Mouse (Mus musculus): ENCODE measurements around the gene Gtf2h3. TPM values are rescaled to one million over a fixed set of nuclear protein-coding genes. Genes with fewer than 3 reads are reported as not detected.
"Not testable (repeated sequence)": the region's sequence is repeated elsewhere in the genome, so short reads cannot be mapped to it uniquely, and the experiment has no call there.

Gene Gtf2h3
- total RNA-seq, 2 experiments from 2014 or later = 17.6 to 18.2 TPM

DNA sequence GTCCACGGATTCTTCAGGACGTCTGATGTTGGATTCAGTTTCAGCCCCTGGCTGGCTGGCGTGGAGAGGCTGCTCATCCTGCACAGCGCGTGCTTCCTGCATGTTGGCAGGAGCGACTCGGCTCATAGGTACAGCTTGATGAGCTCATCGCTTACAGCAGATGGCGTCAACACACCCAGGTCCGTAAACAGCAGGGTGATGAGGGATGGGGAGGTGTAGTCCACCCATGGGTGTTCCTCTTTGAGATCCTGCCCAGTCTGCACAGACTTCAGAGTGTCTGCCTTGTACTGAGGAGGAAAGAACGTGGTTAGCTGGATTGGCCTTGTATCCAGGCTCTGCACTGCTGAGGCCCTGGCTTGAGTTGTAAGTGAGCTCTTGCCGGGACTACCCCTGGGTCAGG is 7.9 kb upstream of the Gtf2h3 start:
- DNase-seq = no peak

DNA sequence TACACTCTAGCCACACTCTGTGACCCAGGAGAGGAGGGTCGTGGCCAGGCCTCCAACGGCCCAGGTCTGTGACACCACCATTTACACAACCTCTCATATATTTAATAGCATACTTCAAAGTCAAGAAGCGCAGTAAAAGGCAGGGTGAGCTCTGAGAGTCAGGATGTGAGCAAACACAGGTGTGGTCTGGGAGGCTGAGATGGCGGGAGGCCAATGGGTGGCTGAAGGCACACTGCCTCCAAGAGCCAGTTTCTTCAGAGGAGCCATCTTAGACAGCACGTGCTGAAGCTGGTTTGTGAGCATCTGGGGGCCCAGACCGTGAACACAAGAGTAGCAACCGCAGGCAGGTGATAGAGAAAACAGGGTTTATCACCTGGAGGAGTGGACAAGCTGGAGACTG is 3.5 kb upstream of the Gtf2h3 start:
- no peak for DNase-seq

DNA sequence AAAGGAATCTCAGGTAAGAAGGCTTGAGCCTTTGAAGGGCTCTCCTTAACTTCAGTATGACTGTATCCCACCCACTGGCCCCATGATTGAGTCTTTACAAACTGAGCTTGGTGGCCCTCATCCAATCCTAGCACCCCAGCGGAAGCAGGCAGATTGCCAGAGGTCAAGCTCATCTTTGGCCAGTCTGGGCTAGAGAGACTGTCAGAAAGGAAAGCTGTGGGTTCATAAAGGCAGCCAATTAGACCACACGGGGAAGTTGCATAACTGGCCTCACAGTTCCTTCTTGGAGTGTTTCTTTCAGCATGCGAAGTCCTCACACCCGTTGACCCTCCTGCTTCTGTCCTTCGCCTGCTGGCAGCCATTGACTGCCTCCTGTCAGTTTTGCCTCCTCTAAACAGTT is 3.6 kb downstream of the Gtf2h3 start:
- no peak for DNase-seq

DNA sequence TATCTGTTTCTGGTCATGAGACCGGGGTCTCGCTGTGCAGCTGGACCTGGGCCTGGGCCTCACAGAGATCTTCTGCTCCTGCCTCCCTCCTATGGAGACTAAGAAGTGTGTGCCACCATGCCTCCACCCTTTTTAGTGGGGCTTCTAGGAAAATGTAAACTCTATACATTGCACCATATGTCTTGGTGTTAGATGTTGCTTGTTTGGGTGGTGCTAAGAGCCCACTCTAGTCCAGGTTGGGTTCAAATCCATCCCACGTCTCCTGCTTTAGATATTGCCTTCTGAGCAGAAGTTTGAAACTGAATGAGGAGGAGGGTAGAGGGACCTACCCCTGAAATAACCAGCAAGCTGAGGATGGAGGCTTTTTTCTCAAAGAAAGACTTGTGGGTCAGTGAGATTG is 13.8 kb downstream of the Gtf2h3 start:
- no peak for DNase-seq

DNA sequence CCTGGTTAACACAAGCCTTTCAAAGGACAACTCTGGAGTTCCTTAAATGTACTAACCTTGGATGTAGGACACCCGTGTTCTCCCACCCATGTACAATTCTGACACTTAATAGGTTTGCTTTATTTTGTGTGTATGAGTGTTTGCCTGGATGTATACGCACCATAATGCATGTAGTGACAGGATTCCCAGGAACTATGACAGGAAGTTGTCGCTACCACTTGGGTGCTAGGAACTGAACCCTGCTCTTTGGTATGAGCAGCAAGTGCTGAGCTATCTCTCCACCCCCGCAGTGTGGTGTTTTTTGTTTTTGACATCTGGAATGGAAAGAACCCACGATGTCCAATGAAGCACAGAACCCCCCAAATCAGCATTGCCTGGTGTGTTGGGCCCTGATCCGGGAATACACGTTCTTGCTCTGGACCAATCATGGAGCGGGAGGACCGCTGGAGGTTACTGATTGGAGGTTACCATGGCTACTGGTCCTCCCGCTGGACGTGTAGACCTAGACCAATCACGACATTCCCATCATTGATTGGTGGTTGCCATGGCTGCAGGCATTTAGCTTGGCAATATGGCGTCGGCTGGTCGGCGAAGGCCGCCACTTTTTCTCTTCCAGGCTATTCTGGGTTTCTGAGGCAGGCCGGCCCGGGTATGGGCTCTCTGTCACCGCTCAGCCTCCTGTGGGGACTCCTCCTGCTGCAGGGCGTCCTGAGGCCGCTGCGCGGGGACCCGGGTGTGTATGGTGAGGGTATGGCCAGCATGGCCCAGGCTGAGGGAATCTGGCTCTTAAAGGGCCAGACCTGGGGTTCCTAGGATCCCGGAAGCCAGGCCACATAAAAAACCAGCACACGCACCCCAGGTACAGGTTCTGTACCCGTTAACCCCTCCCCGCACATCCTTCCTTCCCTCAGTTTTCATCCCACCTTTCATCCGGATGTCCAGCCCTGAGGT is 19.6 kb downstream of the Gtf2h3 start:
- DNase-seq = peak; percentile 85

DNA sequence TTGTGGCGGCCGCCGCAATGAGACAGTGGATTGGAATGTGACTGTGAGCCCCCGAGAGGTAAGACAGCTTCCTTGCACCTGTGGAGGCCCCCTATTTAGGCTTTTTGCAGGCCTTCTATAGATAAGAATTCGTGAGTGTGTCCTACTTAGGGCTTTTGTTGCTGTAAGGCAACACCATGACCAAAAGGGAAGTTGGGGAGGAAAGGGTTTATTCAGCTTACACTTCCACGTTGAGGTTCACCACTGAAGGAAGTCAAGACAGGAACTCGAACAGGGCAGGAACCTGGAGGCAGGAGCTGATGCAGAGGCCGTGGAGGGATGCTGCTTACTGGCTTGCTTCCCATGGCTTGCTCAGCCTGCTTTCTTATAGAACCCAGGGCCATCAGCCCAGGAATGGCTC is 20.8 kb downstream of the Gtf2h3 start:
- not testable (repeated sequence) for DNase-seq

DNA sequence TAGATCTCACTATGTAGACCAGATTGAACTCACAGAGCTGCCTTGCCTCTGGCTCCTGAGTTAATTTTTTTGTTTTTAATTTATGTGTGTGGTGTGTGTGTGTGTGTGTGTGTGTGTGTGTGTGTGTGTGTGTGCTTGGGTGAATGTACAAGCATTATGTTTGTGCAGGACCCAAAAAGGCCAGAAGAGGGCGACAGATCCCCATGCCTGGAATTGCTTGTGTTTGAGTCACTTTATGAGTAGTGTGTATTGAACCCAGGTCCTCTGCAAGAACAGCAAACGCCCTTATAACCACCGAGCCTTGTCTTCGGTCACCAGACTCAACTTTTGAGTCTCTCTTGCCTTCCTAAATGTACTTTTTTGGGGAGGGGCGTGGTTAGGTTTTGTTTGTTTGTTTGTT is 23.4 kb downstream of the Gtf2h3 start:
- DNase-seq = peak; percentile 53

DNA sequence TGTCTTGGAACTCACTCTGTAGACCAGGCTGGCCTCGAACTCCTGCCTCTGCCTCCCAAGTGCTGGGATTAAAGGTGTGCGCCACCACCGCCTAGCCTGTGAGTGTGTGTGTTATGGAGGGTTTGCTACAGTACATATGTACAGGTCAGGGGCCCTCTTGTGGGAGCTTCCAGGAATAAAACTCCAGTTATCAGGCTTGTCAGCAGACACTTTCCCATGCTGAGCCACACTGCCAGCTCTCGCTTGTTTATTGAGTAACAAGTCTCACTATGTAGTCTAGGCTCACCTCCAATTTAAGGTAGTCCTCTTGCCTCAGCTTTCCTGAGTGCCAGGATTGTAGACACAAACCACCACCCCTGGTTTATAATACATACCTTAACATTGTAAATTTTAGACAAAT is 25.4 kb downstream of the Gtf2h3 start:
- no peak for DNase-seq

DNA sequence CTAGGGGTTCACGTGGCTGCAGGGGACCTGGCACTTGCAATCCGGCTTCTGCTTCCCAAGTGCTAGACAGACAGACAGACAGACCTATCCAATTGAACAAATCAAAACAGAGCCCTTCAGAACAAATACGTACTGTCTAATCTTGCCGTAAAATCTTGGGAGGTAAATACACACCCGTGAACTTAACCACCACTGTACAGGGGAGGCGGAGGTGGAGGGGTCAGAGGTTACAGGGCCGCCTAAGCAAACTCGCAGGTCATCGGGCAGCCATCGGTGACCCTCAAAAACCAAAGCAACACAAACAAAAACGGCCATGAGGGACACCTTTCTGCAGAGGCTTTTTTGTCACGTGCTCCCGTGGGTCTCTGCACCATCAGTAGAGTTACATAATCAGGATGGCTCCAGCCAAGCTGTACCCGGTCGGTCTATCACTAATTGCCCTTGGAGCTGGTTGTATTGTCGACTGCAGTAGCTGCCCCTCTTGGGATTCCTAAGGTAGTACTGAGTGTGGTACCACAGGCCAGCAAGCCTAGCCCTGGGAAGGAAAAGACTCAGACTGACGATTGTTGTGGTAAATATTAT is 26.2 kb downstream of the Gtf2h3 start:
- no peak for DNase-seq

DNA sequence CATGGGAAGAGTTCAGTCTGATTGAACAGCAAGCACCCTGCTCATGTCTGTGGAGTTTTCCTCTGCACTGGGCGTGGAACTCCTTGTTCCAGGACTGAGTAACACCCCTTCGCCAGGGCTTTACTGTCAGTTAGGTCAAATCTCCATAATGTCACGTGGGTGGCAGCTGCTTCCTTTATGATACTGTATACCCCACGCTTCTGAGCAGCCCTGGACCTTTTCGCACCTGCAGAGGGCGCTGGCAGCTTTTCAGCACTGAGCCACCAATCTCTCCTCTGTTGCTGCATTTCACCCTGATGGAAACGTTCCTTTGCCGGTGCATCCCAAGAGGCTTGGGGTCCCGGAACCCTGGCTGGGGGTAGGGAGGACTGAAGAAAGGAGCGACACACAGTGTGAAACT is 32.0 kb downstream of the Gtf2h3 start:
- DNase-seq = no peak

DNA sequence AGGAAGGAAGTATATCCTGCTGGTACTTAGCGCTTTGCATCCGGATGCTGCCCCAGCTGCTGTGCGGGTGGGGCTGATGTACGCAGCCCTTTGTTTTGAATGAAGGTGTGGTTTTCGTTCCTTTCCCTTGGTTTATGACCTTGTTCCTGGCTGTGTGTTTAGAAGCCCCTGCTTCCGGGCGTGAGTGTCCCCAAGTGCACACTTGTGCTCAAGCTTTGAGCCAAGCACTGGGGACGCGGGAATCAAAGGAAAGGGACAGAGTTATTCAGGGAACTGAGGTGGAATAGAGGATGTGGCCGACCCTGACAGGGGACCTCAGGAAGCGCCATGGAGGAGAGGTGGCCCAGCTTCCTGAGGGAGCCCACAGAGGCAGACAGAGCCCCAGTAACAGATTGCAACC is 35.8 kb downstream of the Gtf2h3 start:
- DNase-seq = no peak

DNA sequence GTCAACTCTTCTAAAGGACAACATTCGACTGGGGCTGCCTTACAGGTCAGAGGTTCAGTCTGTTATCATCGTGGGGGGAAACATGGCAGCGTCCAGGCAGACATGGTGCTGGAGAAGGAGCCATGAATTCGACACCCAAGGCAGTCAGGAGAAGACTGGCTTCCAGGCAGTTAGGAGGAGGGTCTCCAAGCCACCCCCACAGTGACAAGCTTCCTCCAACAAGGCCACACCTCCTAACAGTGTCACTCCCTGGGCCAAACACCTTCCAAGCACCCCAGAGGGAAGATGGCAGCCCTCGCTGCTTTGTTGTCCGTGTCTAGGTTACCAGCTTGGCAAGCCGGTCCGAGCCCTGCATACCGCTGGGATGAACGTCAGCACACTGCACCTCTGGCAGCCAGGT is 39.8 kb downstream of the Gtf2h3 start:
- DNase-seq = no peak

DNA sequence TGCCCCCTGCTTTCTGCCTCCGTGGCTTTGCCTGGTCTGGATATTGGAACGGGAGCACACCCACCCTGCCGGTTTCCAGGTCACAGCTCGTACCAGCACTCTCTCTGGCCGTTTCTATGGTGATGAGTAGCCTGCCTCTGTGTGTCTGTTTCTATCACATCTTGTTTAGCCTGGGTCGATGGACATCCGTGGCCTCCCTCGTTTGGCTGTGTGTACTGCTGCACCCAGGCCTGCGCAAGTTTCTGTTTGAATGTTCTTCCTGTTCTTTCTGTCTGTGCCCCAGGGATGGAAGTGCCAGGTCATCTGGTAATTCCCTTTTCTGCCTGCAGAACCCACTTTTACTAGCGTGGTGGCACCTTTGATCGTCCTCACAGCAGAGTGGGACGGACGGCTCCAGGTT is 42.4 kb downstream of the Gtf2h3 start:
- no peak for DNase-seq

DNA sequence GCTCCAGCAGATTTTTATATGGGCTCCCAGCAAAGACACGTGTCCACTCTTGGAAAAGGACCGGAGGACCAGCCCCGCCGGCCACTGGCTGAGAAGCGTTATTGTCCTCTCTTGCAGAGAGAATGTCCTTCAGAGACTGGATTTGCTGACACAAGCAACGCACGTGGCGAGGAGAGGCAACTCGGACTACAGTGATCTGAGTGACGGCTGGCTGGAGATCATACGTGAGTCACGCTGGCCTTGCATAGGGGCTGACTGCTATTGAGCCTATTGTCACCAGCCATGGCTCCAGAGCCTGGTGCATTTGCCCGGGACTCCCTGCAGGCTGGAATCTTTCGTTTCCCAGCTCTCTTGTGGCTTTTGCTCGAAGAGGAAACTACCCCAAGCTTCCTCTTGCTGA is 44.0 kb downstream of the Gtf2h3 start:
- DNase-seq = no peak

DNA sequence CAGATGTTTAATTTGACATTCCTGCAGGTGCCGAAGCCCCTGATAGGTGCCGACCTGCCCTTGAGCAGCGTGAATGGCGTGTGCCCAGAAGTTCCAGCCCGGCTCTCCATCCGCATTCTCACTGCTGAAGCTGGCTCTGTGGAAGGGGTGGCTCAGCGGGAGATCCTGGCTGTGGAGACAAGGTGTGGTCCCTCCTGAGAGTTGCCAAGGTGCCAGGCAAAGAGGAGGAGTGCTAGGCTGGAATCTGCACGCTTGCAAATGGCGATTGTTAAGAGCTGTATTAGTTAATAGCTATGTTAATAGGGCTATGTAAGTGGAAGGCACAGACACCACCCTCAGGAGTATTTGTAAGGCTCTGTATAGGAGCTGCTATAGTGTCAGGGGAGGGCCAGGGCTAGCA is 45.4 kb downstream of the Gtf2h3 start:
- DNase-seq = no peak

DNA sequence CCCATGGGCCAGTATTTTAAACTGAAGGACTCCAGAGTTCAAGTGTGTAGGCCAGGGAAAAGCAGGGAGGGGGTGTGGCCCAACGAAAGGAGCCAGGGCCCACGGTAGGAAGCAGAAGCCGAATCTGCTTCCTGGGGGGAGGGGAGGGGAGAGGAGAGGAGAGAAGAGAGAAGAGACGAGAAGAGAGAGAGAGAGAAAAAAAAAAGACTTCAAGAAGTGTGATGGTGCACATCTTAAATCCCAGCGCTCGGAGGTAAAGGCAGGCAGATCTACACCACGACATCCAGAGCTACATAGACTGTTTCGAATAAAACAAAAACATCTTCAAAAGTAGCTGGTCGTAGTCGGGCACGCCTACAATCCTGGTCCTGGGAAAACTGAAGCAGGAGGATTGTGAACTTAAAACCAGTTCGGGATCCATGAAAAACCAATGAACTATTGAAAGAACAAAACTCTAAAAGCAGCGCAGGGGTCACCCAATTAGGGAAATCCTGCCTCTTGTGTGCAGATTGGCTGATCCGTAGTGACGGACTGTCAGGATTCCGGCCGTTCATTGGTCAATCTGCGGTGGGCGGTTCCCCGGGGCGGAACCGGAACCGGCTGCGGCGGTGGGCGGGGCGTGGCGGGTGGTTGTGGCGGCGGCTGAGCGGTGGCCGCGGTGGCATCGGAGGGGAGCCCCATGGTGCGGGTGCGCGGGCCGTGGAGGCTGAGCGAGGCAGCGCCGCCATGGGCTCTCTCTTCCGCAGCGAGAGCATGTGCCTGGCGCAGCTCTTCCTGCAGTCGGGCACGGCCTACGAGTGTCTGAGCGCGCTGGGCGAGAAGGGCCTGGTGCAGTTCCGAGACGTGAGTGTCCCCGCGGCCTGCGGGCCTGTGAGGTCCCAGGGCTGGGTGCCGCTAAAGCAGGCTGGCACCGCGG is 49.8 kb downstream of the Gtf2h3 start, which contains the start of gene Atp6v0a2:
Gene Atp6v0a2 (plus strand): TSS at position 129 of the 916 bp plus-strand sequence.
- DNase-seq = peak; percentile 98

DNA sequence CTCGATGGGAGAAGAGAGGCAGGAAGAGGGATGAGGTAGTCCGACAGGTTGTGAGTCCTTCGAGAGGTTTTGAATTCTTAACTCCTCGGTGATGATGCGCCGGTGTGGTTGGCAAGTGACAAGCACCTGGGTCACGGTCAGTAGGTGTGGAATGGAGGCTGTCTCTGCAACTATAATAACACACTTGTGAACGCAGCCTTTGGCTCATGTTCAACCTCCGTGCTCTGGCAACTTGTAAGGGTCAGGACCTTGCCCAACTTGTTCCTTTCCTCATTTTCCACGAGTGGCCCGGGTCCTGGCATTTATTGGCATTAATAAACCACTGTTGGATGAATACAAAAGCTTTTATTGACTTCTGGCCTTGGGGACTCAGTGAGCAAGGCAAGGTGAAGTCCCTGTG is 50.7 kb downstream of the Gtf2h3 start:
- no peak for DNase-seq

DNA sequence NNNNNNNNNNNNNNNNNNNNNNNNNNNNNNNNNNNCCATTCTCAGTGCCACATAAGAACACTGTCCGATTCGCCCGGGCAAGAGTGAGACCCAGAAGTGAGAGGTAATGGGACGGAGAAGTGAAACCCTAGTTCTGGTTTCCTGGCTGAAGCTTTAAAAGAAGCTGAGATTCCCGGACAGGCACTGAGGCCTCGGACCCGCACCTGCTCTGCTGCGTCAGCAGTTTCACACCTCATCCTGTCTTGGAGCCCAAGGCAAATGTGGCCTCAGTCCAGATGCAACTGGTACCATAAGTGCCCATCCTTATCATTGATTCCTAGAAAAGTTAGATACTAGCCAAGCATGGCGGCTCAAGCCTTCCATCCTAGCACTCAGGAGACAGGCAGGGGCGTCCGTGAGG is 52.7 kb downstream of the Gtf2h3 start:
- no peak for DNase-seq

DNA sequence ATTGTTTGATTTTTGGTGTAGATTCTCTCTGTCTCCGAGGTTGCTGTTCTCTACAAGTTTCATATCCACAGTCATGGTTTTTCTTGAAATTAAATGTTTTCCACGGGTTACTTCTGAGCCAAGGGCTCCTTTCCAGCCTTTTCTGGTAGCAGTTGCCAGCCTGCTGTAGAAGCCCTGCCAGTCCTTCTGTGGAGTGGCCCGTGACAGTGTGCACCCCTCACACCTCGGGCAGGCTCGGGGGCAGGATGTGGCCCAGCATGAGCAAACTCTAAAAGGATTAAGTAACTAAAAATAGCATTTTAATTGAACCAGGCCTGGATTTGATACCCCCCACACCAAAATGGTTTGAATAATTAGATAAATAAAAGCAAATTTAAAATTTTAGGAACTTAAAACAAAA is 53.5 kb downstream of the Gtf2h3 start:
- no peak for DNase-seq

DNA sequence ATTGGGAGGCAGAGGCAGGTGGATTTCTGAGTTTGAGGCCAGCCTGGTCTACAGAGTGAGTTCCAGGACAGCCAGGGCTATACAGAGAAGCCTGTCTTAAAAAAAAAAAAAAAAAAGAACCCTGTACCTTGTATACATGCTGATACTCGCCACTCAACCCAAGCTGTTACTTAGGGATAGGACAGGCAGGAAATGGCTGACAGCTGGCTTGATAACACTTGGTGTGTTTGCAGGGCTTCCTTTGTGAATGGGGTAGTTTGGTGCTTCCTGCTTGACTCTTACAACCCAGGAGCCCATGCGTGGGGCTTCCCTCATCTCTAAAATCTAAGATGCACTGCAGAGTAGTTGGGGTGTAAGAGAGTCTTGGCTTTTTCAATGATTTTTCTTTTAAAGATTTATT is 54.5 kb downstream of the Gtf2h3 start:
- DNase-seq = no peak

DNA sequence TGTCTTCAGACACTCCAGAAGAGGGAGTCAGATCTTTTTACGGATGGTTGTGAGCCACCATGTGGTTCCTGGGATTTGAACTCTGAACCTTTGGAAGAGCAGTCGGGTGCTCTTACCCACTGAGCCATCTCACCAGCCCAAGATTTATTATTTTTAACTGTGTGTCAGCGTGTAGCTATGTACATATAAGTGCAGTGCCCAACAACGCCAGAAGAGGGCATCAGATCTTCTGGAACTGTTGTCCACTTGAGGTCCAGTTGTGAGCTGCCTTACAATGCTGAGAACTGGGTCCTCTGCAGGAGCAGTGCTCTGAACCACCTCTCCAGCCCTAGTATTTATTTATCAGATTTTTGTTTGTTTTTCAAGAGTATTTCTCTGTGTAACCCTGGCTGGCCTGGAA is 56.1 kb downstream of the Gtf2h3 start:
- DNase-seq = peak; percentile 23

DNA sequence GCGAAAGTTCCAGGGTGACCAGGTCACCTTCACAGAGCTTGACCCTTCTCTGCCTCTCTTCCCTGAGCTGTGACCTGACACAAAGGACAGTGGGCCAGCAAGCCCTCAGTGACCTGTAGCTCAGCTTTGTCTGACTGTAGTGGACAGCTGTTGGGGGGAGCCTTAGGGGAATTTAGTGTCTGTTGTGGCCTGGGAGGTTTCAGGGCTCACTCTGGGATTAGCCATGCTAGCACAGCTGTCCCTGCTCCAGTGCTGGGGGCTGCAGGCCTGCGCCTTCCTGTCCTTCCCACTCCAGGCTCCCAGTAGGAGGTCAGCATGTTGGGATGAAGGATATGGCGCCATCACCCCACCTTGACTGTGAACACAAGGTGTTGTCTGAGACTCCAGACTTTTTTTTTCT is 57.2 kb downstream of the Gtf2h3 start:
- DNase-seq = no peak

DNA sequence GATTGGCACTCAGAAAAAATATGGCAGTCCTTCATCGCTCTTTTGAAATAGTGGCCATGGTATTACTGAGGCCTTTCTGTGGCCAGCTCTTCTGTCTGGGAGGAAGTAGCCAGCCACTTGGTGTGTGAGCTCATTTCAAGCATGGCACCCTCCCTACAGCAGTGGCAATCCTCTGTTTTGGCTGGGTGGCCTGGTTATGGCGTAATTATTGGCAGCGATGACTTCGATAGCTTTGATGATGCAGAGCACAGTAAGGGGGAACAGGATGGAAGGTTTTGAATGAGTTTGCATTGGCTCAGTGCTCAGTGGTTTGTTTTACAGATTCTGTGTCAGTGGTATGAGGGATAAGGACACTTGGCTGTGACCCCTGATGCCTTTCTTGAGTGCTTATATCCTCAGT is 57.8 kb downstream of the Gtf2h3 start:
- DNase-seq = no peak
